16 mouse cellular contexts compared by ENCODE assay signal in the genomic region with DNA sequence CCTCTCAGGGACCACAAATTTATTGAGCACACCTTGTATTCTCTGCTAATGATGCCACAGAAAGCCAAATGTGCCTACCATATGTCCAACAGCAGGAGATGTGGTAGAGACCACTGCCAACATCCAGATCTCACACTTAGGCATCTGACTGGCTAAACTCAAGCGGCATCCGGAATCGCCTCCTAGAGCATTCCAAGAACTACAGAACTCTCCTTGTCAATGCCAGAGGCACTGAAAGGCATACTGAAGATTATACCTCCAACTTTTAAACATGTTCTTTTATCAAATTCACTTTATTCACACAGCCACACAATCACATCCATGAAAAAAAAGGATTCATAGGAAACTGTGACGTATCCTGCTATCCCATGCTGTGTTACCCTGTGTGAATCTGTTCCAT.
"Had no signal": no experiment of that assay in that cellular context is flagged by ENCODE, and none has a peak within 500 bp of the region (broad histone marks: within the 10 kb centered on the region; RNA-seq: fewer than 3 reads in every experiment).

No protein-coding gene starts in this region.

- H3K9ac ChIP-seq: limb, embryonic 13.5 days; liver, embryonic 12.5 days; liver, embryonic 15.5 days had no signal

- H3K4me2 ChIP-seq: limb, embryonic 13.5 days; liver, embryonic 12.5 days; liver, embryonic 15.5 days; midbrain, embryonic 11.5 days had no signal

- H3K27ac ChIP-seq: layer of hippocampus, adult 2 months; limb, embryonic 10.5 days; limb, embryonic 13.5 days; liver, embryonic 12.5 days; liver, embryonic 15.5 days had no signal

- H3K27me3 ChIP-seq: limb, embryonic 13.5 days; liver, embryonic 12.5 days; liver, embryonic 15.5 days had no signal

- ATAC-seq: liver, embryonic 12.5 days had no signal

- H3K4me3 ChIP-seq: layer of hippocampus, adult 2 months; limb, embryonic 10.5 days; limb, embryonic 13.5 days; liver, embryonic 12.5 days; liver, embryonic 15.5 days had no signal

- DNase-seq: kidney, postnatal 14 days; kidney, postnatal 4 days; layer of hippocampus, adult 9-11 months; liver; lung, adult 18-20 months; lung, postnatal 14 days; lung, postnatal 4 days; midbrain, embryonic 14.5 days; thymus, adult 18-20 months; thymus, postnatal 4 days had no signal

- H3K4me1 ChIP-seq: limb, embryonic 10.5 days; limb, embryonic 13.5 days; liver, embryonic 12.5 days; liver, embryonic 15.5 days had no signal

- H3K36me3 ChIP-seq: limb, embryonic 10.5 days; limb, embryonic 13.5 days; liver, embryonic 12.5 days; liver, embryonic 15.5 days had no signal

- H3K9me3 ChIP-seq: limb, embryonic 10.5 days; liver, embryonic 12.5 days; liver, embryonic 15.5 days had no signal
